Mouse (Mus musculus) macrophage (primary cell): Measurements from ENCODE around the gene Gys1. TPM values are rescaled to one million over a fixed set of nuclear protein-coding genes. Genes with fewer than 3 reads are reported as not detected.
"Not testable (repeated sequence)": the region's sequence is repeated elsewhere in the genome, so short reads cannot be mapped to it uniquely, and the experiment has no call there.

Experiments used
- H3K27ac ChIP-seq: fragments of 350-480 bp; formaldehyde crosslinking; 2 replicates; pipeline ENCODE4 v1.9.0; 2021
- H3K36me3 ChIP-seq: fragments of 350-480 bp; formaldehyde crosslinking; 2 replicates; pipeline ENCODE4 v1.9.0; 2021; ENCODE audit errors: inconsistent target
- H3K4me3 ChIP-seq: fragments of 350-480 bp; formaldehyde crosslinking; 2 replicates; pipeline ENCODE4 v1.9.0; 2021; ENCODE audit errors: inconsistent target
- H3K79me2 ChIP-seq: fragments of 350-480 bp; formaldehyde crosslinking; 2 replicates; pipeline ENCODE4 v1.9.0; 2021; ENCODE audit errors: inconsistent target
- WGBS: methylation state at CpG from one replicate; pipeline ENCODE4 v1.1.7; 2026; ENCODE audit warnings: inconsistent platforms; ENCODE audit not compliant: missing documents; 5-methylcytosine and 5-hydroxymethylcytosine counted together
- polyA plus RNA-seq: library from polyadenylated mRNA; stranded (reverse); fragments of 250-400 nt; gene quantifications from 3 replicates; pipeline ENCODE4 v1.2.4, GENCODE M21; 2018; ENCODE audit warnings: inconsistent platforms

The Gys1 gene
- polyA plus RNA-seq, 1 experiment from 2014 or later = 7.3 TPM

- Histone ChIP-seq H3K27ac (no peak overlapping the region), H3K4me3 (no peak overlapping the region), H3K36me3 (no peaks in the 10 kb centered on the region; the same call in 1 of the 2 replicates), H3K79me2 (peaks cover 6% of the 10 kb centered on the region)
- 7% methylated on average over 3 of the region's 3 CpGs for WGBS
Observed at GRCm38 (mm10) chr7:45470869-45471268, 36.2 kb downstream of the Gys1 start.

- 93% methylated on average over 15 of the region's 16 CpGs for WGBS
- H3K4me3 ChIP-seq = no peak overlapping the region
- H3K27ac ChIP-seq = no peak overlapping the region
- H3K79me2 ChIP-seq = no peaks in the 10 kb centered on the region
- H3K36me3 ChIP-seq = peaks cover 9% of the 10 kb centered on the region; the same call in 1 of the 2 replicates
Observed at GRCm38 (mm10) chr7:45475291-45475969, 40.8 kb downstream of the Gys1 start.

DNA sequence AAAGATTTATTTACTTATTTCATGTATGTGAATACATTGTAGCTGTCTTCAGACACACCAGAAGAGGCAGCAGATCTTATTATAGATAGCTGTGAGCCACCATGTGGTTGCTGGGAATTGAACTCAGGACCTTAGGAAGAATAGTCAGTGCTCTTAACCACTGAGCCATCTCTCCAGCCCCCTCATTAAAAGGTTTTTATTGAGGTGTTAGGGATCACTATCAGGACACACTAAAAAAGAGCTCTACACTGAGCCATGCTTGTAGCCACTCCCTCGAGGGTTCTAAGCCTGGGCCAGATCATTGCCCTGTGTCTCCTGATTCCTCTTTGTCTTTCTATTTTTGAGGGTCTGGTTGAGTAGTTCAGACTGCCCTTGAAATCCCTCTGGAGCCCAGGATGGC, 41.8 kb downstream of the Gys1 start:
- Histone ChIP-seq H3K36me3 (peaks cover 9% of the 10 kb centered on the region; the same call in 1 of the 2 replicates), H3K79me2 (no peaks in the 10 kb centered on the region), H3K27ac (no peak overlapping the region), H3K4me3 (no peak overlapping the region)
- 82% methylated on average over 1 of the region's 1 CpGs for WGBS

- Histone ChIP-seq H3K36me3 (peaks cover 9% of the 10 kb centered on the region; the same call in 1 of the 2 replicates), H3K4me3 (no peak overlapping the region), H3K27ac (no peak overlapping the region), H3K79me2 (no peaks in the 10 kb centered on the region)
- 43% methylated on average over 2 of the region's 3 CpGs for WGBS
Observed at GRCm38 (mm10) chr7:45477003-45477402, 42.4 kb downstream of the Gys1 start.

GRCm38 (mm10) chr7:45478774-45479173, 44.1 kb downstream of the Gys1 start:
- Histone ChIP-seq H3K27ac (no peak overlapping the region), H3K4me3 (no peak overlapping the region), H3K79me2 (no peaks in the 10 kb centered on the region), H3K36me3 (peaks cover 9% of the 10 kb centered on the region; the same call in 1 of the 2 replicates)
- 98% methylated on average over 7 of the region's 7 CpGs for WGBS

- not testable (repeated sequence) for H3K27ac ChIP-seq, H3K79me2 ChIP-seq, H3K4me3 ChIP-seq, H3K36me3 ChIP-seq
- WGBS = 100% methylated on average over 1 of the region's 4 CpGs
Observed at GRCm38 (mm10) chr7:45480310-45480709, 45.7 kb downstream of the Gys1 start.

- Histone ChIP-seq H3K4me3 (no peak within 1 kb of the TSS), H3K27ac (no peak within 1 kb of the TSS), H3K79me2 (no peaks in the 10 kb centered on the region), H3K36me3 (peaks cover 9% of the 10 kb centered on the region; the same call in 1 of the 2 replicates)
- WGBS = 68% methylated on average over 15 of the region's 15 CpGs
Observed at GRCm38 (mm10) chr7:45481374-45481927, 46.8 kb downstream of the Gys1 start, which contains the start of gene Tulp2. Tulp2 (plus strand) TSS chr7:45481877.

DNA sequence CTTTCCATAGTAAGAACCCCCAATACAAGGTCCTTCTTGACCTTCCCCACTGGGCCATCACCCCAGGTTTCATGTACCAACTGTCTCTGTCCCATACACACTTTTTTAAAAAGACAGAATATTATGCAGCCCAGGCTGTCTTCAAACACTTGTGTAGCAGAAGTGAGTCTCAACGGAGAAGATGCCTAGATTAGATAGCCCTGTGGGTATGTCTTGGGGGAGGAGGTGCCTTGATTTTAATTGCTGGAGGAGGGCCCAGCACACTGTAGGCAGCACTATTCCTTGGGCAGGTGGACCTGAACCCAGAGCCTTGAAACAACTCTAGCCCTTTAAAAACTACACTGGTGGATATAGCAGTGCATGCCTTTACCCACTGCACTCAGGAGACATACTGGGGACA, 47.5 kb downstream of the Gys1 start:
- Histone ChIP-seq H3K36me3 (peaks cover 9% of the 10 kb centered on the region; the same call in 1 of the 2 replicates), H3K79me2 (no peaks in the 10 kb centered on the region), H3K4me3 (no peak overlapping the region), H3K27ac (no peak overlapping the region)
- WGBS = 100% methylated on average over 1 of the region's 1 CpGs

DNA sequence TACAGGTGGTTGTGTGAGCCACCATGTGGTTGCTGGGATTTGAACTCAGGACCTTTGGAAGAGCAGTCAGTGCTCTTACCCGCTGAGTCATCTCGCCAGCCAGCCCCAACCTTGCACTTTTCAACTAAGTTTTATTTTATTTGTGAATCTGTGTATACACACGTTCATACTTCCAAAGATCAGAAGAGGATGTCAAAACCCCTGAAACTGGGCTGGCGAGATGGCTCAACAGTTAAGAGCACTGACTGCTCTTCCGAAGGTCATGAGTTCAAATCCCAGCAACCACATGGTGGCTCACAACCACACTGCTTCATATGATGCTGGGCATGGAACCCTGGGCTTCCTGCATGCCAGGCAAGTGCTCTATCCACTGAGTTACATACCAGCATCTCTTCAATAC, 50.3 kb downstream of the Gys1 start:
- not testable (repeated sequence) for H3K79me2 ChIP-seq, H3K36me3 ChIP-seq, H3K27ac ChIP-seq, H3K4me3 ChIP-seq
- 90% methylated on average over 5 of the region's 5 CpGs for WGBS

- 89% methylated on average over 7 of the region's 7 CpGs for WGBS
- H3K27ac ChIP-seq = no peak overlapping the region
- H3K79me2 ChIP-seq = no peaks in the 10 kb centered on the region
- no peaks in the 10 kb centered on the region for H3K36me3 ChIP-seq
- no peak overlapping the region for H3K4me3 ChIP-seq
Observed at GRCm38 (mm10) chr7:45486158-45486557, 51.5 kb downstream of the Gys1 start.

- H3K27ac ChIP-seq = no peak within 1 kb of the TSS
- H3K36me3 ChIP-seq = no peaks in the 10 kb centered on the region
- 94% methylated on average over 12 of the region's 12 CpGs for WGBS
- H3K79me2 ChIP-seq = no peaks in the 10 kb centered on the region
- H3K4me3 ChIP-seq = no peak within 1 kb of the TSS
Observed at GRCm38 (mm10) chr7:45486761-45487415, 52.2 kb downstream of the Gys1 start, which contains the start of gene Gm45808. Gm45808 (minus strand) TSS chr7:45486811.

DNA sequence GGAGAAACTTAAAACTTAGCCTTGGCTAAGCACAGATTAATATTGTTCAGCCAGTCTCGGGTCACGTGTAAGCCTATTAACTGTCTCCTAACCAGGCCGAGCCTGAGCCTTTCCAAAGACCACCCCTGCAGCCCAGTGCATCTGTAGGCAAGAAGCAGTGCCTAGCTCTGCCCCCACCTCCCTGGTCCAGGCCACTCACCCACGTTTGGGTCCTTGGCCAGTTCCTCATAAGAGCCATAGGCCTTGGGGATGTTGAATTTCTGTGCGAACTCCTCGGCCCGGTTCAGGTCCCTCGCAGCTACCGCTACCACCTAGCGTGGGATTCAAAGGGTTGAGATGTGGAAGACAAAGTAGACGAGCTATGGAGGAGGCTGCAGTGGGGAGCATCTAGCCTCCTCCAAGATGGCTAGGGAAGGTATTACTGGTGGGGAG, 53.2 kb downstream of the Gys1 start:
- peak overlapping the region; percentile 79 for H3K4me3 ChIP-seq
- WGBS = 63% methylated on average over 11 of the region's 11 CpGs
- no peaks in the 10 kb centered on the region for H3K79me2 ChIP-seq
- peak overlapping the region; percentile 49 for H3K27ac ChIP-seq
- H3K36me3 ChIP-seq = no peaks in the 10 kb centered on the region

- peaks cover 6% of the 10 kb centered on the region; the same call in 1 of the 2 replicates for H3K36me3 ChIP-seq
- 14% methylated on average over 34 of the region's 38 CpGs for WGBS
- H3K79me2 ChIP-seq = no peaks in the 10 kb centered on the region
- peak within 1 kb of the TSS; percentile 79 for H3K4me3 ChIP-seq
- peak within 1 kb of the TSS; percentile 49 for H3K27ac ChIP-seq
Observed at GRCm38 (mm10) chr7:45488293-45489204, 53.9 kb downstream of the Gys1 start, which contains the start of gene Dhdh. Dhdh (minus strand) TSS chr7:45488805.

GRCm38 (mm10) chr7:45489578-45489977, 54.9 kb downstream of the Gys1 start:
- Histone ChIP-seq H3K79me2 (no peaks in the 10 kb centered on the region), H3K4me3 (no peak overlapping the region), H3K36me3 (peaks cover 16% of the 10 kb centered on the region), H3K27ac (no peak overlapping the region)
- 89% methylated on average over 7 of the region's 7 CpGs for WGBS
